Mouse (Mus musculus): ENCODE data around the gene Mapk8ip2.
A peak's percentile ranks its signal among the peaks of the same experiment; 100 is the strongest.
"Not testable (repeated sequence)": the region's sequence is repeated elsewhere in the genome, so short reads cannot be mapped to it uniquely, and the experiment has no call there.

The Mapk8ip2 gene

DNA sequence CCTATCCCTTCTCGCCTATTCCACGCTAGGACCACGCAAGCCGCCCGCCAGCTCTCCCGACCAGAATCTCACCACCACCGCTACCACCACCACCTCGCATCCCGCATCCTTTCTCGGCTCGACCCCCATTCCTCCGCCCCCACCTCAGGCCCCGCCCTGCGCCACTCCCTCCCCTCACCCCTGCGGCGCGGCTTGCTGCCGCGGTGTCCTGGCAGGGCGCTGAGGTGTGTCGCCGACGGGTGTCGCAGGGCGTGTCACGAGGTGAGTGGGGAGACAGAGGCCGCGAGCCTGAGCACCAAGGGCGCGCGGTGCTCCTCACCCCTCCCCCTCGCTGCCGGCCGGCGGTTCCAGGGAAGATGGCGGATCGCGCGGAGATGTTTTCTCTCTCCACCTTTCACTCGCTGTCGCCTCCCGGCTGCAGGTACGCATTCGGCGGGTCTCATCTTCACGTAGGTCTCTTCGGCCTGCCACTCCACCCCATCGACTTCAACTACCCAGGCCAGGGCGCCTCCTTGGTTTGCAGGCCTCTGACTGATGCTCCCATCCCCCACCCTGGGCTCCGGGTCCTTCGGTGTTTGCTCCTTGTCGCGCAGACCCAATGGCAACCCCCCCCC is at the start of gene Mapk8ip2:
Mapk8ip2 (plus strand) TSS at position 49 of the 614 bp plus-strand sequence.
- DNase-seq (ENCODE audit: low spot score in 2 of 2), result no peak

DNA sequence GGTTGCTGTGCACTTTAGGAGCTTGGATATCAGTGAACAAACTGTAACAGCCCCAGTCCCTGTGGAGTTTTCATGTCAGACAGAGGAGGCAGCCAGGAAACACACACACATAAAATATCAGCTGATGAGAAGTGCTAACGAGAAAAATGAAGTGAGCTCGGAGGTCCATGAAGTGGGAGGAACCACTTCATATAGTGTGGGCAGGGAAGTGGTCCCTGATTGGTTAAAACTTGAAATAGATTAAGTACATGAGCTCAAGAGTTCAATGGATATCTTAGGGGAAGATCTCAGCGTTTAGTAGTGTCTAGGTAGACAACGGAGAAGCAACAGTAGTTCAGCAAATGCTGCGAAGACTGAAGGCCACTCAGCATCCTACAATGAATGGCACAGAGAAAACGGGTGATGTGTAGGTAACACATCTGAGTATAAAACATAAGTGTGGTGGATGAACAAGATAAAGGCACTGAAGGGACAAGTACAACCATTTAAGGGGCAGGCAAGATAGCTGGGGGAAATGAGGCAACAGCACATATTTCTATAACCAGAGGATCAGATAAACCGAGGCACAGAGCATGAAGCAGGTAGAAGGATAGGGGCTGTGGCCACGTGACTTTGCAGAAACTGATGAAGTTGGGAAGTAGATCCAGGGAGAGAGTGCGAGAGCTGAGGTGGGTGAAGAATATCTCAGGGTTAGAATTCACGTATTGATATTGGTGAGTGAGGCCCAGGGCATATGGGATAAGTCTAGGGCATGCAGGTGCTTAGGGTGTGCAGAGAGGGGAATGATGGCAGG is 48.7 kb upstream of the Mapk8ip2 start:
- no peak for DNase-seq (ENCODE audit: low spot score in 2 of 2)

DNA sequence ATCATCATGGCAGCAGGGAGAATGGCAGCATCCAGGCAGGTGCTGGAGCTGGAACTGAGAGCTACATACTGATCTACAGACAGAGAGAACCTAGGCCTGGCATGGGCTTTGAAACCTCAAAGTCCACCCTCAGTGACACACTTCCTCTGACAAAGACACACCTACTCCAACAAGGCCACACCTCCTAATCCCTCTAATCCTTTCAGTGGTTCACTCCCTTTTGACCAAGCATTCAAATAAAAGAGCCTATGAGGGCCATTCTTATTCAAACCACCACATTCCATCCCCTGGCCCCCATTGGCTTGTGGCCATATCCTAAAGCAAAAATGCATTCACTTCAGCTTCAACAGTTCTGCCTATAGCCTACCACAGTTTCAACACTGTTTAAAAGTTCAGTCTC is 47.0 kb upstream of the Mapk8ip2 start:
- DNase-seq (ENCODE audit: low spot score in 2 of 2), result no peak

DNA sequence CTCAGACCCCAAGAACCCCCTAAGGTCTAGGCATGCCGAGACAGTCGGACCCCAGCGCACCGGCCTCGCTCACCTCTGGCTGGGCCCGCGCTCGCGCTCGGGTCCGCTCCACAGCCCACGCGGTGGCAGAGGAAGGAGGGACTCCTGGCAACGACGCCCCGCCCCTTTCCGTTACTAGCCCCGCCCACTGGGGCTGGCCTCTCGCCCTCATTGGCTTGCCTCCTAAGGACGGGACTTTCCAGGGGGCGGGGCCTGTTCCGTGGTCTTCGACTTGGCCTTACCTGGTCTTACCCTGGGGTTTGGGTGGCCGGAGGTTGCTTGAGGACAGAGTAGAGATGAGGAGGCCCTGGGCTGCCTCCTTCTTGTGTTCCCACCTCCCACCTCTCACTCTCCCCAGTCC is 43.6 kb upstream of the Mapk8ip2 start, which contains the start of gene Syce3:
Syce3 (minus strand) TSS at position 386 of the 400 bp plus-strand sequence.
- DNase-seq (ENCODE audit: low spot score in 2 of 2), result no peak

DNA sequence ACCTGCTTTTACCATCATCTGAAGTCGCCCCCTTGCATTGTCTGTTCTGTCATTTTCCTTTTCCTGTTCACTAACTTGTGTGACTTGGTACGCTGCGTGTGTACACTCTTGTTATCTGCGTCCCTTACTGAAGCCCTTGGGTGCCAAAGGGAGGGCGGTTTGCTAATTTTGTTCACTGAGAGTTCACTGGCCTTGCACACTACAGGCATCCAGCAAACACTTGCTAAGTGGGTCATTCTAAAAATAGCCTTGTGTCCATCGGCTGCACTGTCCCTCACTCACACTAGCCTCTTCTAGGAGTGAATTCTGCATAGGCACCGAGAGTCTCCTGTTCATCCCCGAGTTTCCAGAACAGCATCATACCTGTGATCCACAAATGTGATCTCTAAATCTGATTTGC is 38.4 kb upstream of the Mapk8ip2 start:
- DNase-seq (ENCODE audit: low spot score in 2 of 2), result no peak

DNA sequence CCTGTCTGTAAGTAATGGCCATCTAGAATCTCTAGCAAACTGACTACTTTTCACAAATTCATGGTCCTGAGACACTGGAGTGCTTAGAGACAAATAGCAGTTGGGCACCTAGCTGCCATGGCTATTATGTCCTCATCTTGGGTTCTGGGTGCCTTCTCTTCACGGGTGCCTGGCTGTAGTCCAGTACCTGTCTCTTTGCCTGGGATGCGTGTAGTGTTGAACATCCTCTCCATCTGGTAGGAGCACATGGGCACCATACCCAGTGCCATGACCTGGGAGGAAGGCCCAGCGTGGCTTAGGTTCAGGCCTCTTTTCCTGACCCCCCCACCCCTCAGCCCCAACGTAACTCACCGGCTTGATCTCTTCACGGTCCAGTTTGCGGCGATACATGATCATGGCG is 31.8 kb upstream of the Mapk8ip2 start:
- no peak for DNase-seq (ENCODE audit: low spot score in 2 of 2)

DNA sequence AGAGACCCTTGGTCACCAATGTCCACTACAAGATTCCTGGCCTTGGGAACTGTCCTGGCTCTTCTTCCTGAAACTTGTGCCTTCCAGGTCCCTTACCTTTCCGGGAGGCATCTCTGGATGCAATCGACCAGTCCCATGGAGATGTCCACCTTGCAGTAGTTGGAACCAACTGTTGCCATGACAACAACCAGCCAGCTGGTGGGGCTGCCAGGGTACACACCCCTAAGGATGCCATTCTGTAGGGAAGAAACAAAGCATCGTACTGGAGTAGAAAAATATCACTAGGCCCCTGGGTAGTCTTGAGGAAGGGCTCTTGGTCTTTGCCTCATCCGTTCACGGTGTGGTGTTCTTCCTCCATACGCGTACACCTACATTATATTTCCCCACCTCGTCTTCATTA is 29.1 kb upstream of the Mapk8ip2 start:
- DNase-seq (ENCODE audit: low spot score in 2 of 2), result no peak

DNA sequence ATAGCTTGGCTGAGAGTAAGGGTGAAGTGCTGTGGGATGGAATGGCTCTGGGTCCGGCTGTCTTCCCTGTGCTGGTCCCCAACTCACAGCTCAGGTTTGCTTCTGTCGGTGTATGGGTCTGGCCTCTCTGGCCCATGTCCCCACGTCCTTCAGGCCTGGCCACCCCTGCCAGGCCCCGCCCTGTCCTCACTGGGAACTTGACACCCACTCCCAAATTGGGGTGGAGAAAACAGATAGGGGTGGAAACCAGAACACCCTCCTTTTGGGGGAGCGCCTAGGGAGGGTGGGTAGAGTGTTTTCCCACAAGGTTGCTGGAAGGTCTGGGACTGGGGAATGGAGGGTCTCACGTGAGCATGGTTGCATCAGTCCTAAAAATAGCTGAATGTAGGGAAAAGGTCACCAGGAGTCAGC is 28.0 kb upstream of the Mapk8ip2 start, which contains the start of gene Cpt1b:
Cpt1b (minus strand) TSS at position 153 of the 411 bp plus-strand sequence.
- DNase-seq (ENCODE audit: low spot score in 2 of 2), result no peak

DNA sequence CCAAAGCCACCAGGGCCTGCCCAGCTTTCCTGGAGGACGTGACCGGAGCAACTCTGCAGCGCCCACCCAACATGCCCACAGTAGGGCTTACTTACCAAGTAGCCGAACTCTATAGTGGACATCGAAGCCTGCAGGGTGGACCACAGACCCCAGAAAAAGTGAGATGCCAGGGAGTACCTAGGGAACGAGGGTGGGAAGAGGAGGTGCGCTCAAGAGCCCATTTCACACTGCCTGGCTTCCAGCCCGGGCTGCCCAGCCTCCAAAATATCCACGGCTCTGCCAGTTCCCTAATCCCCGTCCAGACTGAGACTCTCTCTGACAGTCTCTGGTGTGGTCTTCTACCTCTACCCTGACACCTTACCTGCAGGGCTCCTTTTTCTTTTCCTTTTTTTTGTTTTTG is 27.0 kb upstream of the Mapk8ip2 start:
- no peak for DNase-seq (ENCODE audit: low spot score in 2 of 2)

DNA sequence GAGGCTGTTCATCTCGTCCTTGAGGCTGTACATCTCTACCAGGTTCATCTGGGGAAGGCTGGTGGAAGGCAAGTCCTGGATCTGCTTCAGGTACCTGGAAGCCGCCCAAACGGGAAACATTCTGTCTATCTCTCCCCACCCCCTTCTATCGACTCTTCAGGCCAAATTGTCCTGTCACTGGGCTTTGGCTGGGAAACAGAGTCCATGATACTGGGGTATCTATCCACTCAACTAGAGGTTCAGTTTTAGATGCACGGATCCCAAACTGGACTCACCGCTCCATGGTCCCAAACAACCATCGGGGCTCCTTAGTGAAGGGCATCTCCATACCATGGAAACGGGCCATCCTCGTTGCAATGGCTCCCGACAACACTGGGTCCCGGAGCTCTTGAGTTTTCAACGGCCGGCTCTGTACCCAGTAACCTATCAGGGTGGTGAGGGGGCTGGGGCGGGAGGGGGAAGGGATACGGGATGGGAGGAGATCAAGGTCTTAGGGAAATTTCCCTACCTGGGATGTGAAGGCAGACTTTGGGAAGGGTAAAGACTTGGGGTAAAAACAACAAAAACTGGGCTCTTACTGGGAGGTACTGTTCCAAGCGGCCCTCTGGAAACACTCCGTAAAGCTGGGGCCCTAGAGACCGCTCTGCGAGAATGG is 25.4 kb upstream of the Mapk8ip2 start:
- DNase-seq (ENCODE audit: low spot score in 2 of 2), result no peak

DNA sequence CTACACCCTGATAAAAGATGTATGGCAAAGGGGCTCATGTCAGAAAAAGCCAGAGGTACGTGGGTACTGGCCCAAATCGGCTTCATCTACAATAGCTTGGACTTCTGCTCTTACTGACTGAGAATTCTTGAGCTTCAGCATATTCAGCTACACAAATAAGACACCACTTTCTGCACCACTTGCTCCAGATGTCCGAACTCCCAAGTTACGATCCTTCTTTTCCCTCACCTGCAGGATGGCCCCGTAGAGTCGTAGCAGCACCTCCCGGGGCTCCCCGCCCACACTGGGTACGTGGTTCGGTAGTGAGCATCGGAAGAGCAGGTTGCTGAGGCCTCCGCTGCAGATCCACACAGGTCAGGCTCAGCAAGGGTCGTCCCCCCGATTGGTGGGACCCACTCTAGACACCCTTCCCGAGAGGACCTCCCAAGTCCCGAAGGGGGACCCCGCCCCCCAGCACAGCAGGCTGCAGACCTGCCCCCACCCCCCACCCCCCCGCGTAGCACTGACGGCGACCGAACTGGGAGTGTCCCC is 24.8 kb upstream of the Mapk8ip2 start:
- no peak for DNase-seq (ENCODE audit: low spot score in 2 of 2)

DNA sequence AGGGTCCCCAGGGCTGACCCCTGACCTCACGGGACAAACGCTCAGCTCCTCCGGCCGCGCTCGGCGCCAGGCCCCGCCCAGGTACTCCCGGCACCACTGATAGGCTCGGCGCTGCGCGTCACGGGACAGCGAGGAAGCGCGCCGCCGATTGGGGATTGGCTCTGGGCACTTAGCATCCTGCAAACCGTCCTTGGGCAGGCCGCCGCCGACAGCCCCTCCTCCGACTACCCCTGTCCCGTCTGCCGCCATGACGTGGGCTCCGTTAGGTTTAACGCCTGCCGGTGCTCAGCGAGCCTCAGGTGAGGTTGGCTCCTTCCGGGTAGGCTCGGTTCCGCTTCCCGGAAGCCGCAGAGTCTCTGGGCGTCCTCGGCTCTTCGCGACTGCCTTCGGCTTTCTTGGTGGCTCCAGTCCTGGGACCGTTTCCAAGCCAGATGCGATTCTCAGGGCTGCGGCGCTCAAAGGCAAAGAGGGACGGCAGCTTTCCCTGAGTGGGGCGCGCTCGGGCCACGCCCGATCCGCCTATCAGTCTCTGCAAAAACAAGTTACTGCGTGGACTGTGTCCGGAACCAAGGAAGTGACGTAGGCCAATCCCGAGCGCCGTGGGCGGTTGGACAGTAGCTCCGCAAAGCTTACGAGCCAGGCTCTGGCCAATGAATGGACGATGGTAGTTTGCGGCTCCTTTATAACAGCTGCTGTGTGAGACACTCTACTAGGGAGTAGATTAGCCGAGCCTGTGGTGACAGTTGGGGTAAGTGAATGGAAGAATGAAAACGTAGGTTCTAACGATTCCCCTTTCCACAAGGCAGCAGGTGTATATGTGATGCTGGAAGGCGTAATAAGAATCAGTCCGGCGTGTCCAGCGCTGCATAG is 24.1 kb upstream of the Mapk8ip2 start, which contains the start of the genes C730034F03Rik, Gm44502 and Chkb:
C730034F03Rik (plus strand) TSS at position 238 of the 870 bp plus-strand sequence.
Gm44502 (minus strand) TSS at position 345 of the 870 bp plus-strand sequence.
Chkb (minus strand) TSS at position 557 of the 870 bp plus-strand sequence.
- peak; percentile 89 to 90 for DNase-seq (ENCODE audit: low spot score in 2 of 2)

DNA sequence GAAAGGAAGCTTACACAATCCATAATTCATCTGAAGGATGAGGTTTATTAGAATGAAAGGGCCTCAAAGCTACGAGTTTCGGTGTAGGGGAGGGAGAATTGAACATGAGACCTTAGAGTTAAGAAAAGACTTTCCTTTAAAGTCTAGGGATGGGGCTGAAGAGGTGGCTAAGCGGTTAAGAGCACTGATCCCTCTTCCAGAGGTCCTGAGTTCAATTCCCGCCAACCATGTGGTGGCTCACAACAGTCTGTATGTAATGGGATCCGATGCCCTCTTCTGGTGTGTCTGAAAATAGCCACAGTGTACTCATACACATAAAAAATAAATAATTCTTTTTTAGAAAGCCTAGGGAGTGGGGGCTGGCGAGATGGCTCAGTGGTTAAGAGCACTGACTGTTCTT is 23.4 kb upstream of the Mapk8ip2 start:
- DNase-seq (ENCODE audit: low spot score in 2 of 2), result no peak

DNA sequence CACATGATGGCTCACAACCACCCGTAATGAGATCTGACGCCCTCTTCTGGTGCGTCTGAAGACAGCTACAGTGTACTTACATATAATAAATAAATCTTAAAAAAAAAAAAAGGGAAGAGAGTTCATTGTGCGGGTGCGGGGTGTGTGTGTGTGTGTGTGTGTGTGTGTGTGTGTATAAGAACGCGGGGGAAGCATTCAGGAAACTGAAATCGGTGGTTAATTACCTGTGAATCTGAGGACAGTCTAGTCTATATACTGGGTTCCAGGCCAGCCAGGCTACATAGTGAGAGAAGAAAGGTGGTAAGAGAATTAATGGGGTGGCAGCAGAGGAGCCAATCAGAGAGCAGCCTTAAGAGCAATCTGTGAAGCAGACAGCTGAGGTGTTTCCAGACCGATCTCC is 22.9 kb upstream of the Mapk8ip2 start:
- DNase-seq (ENCODE audit: low spot score in 2 of 2), result not testable (repeated sequence)

DNA sequence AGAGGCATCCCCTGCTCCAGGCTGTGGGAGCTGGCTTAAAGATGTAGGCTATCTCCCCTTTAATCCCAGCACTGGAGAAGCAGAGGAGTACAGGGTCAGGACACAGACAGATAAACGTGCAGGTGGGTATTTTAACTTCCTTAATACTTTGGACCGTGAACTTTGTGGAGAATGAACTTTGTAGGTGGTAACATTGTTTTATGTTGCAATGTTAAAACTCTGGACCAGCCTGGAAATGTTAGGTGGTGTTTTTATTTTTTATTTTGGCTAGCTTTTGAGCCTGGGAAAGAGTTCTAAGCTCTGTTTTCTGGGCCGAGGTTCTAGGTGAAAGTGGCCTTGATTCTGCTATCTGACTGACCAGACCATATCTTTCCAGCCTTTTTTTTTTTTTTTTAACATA is 22.4 kb upstream of the Mapk8ip2 start:
- no peak for DNase-seq (ENCODE audit: low spot score in 2 of 2)

DNA sequence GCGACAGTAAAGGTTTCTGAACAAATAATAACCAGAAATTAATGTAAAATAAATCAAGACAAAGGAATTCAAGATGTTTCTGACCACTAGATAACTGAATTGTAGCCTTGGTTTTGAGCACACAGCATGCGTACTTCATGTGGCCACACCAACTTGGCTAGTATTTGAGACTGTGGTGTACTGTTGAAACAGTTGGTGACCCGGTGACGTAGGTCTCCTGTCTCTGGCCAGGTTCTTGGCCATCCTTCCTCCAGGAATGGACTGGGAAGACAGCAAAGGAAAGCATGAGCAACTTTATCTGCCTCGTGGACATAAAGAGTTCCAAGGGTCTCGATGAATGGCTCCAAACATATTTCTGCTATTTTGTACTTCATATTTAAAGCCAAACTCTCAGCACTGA is 21.9 kb upstream of the Mapk8ip2 start:
- no peak for DNase-seq (ENCODE audit: low spot score in 2 of 2)

DNA sequence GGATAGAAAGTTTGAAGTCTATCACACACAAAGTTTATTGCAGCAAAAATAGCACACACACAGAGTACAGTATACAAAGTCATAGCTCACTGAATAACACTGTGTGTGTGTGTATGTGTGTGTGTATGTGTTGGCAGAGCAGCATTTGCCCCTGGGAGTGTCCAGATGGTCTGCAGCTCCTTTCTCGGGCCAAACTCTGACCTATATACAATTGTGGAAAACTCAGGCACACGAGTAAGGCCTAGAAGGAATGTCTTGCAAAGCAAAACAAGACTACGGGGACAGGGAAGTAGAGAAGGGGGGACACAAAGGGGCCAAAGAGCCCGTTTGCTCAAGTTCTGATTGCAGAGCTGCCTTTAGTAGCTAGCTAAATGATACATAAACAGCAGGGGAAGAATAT is 20.8 kb upstream of the Mapk8ip2 start:
- DNase-seq (ENCODE audit: low spot score in 2 of 2), result no peak

DNA sequence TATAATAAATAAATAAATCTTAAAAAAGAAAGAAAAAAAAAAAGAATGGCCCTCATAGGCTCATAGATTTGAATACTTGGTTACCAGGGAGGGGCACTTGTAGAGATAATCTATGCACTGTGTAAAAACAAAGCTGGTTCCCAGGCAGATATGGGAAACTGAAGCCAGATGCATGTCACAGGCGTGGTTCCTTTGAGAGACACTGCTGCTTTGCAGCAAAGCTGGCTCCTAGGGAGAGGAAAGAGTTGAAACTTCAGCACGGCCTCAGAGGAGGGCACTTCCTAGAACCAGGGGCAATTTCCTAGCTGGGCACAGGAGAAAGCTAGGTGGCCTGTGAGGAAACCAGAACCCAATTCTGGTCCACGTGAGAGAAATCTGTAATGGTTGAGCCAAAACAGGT is 19.6 kb upstream of the Mapk8ip2 start:
- no peak for DNase-seq (ENCODE audit: low spot score in 2 of 2)

DNA sequence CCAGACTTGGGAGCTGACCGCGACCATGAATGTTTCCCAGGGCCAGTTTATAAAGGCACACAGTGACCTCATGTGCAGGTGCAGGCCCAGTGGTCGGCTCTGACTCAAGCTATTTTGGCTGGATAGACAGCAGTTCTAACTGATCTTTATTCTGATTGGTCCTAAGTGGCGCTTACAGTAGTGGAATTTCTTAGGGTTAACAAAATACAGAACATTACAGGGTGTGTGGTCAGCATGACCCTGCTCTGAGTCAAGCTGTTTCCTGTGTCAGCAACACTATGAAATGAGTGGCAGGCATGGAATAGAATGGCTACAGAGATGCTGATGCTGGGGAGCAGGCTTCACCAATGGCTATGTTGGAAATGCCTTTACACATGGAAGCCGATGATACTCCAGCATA is 17.8 kb upstream of the Mapk8ip2 start:
- no peak for DNase-seq (ENCODE audit: low spot score in 2 of 2)

DNA sequence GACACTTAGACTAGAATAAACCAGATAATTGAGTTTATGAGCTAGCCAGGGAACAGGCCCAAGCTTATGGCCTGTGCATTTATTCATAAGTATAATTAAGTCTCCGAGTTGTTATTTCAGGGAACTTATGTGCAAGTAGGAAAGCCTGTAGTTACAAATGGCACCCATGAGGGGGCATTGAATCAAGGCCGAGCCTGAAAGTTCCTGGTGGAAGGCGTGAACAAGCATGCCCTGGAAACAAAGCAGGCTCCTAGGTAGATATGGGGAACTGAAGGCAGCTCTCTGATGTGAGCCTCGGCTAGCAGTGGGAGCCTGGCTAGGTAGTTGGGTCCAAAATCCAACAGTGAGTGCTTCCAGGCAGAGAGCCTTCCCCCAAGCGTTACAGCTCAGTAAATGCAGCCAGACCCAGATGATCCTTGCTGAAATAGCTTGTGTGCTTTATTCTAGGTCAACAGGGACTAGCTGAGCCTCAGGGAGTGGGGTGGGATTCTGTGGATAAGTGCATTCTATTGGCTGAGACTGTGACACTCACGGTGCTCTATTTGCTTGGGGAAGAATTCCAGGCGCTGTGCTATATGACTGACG is 11.1 kb upstream of the Mapk8ip2 start:
- DNase-seq (ENCODE audit: low spot score in 2 of 2), result no peak
